Mouse (Mus musculus): ENCODE data around the gene Taok3.

DNA sequence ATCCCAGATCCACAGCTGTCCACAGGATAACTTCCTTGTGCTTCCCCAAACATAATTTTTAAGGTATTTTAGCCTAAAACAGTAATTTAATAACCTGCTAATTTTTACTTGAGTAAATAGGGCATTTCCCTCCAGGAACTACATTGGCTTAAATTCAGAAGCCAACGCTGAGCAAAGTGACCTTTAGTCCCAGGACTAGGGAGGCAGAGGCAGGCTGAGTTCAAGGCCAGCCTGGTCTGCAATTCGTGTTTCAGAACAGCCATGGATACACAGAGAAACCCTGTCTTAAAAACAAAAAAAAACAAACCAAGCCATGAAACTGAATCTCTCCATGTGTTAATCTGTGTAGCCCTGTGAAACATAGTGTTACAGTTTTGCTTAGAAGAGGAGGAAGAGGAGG lies 3.3 kb upstream of the Taok3 start:
- TF ChIP-seq GATA1 (IDR thresholded peaks at IDR 0.05; ENCODE audit: borderline replicate concordance, low read length) (no peak), CTCF (IDR thresholded peaks at IDR 0.05; ENCODE audit: low read depth, low read length) (no peak), TAL1 (conservative IDR thresholded peaks at IDR 0.05; ENCODE audit: low read depth, low read length) (no peak), POLR2AphosphoS5 (IDR thresholded peaks at IDR 0.05; ENCODE audit: insufficient replicate concordance, low read depth, low read length) (no peak), GATA2 (IDR thresholded peaks at IDR 0.05; ENCODE audit: borderline replicate concordance, low read depth, low read length) (no peak)

All from G1E (cell line).